Mouse (Mus musculus): Measurements from ENCODE around the gene Adipor2.

The Adipor2 gene

DNA sequence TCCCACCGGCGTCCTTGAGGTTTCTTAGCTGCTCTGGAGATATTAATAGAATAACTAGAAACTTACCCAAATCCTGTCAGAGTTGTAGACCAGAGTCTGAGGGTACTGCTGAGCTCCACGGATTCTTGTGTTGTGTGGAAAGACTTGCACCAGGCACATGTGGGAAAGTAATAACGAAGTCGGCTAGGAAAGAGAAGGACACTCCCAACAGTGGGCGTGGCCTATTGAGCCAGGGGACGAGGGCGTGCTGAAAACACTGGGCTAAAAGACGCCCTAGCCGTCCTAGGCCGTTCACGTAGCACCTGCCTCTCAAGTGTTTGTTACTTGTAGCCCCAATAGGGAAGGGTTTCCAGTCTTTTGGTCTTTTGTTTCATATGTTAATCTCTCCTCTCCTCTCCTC is at the start of gene Adipor2:
Gene Adipor2, minus strand, starts transcription at position 351 of the 400 bp plus-strand sequence.
- DNase-seq (ENCODE audit: low read depth, low spot score), result no peak

DNA sequence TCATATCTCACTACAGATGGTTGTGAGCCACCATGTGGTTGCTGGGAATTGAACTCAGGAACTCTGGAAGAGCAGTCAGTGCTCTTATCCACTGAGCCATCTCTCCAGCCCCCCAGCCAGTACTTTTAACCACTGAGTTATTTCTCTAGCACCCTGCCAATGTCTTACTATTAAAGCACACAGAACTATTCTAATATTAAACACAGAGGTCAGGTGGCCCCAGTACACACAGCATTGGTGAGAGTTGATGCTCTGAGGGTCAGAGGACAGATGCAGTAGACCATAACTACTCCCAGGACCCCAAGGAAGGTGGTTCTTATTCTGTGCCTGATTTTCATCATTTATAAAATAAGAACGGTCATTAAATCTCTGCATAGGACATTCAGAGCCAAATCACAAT is 48.7 kb upstream of the Adipor2 start:
- no peak for DNase-seq (ENCODE audit: low read depth, low spot score)

DNA sequence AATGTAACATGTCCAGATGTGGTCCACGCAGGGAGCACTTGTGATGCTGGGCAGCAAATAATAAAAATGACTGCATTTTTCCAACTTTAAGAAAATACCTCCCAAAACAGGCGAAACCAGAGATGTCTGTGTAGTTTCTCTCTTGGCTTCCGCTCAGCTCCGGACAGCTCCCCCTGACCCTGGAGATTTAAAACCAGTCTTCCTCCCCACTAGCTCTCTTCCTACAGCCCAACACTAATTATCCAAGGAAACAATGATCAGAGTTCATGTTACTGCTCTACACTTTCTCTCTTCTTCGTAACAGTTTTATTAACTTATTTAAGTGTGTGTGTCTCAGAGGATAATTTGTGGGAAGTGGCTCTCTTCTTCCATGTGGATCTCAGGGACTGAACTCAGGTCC is 42.9 kb upstream of the Adipor2 start:
- no peak for DNase-seq (ENCODE audit: low read depth, low spot score)

DNA sequence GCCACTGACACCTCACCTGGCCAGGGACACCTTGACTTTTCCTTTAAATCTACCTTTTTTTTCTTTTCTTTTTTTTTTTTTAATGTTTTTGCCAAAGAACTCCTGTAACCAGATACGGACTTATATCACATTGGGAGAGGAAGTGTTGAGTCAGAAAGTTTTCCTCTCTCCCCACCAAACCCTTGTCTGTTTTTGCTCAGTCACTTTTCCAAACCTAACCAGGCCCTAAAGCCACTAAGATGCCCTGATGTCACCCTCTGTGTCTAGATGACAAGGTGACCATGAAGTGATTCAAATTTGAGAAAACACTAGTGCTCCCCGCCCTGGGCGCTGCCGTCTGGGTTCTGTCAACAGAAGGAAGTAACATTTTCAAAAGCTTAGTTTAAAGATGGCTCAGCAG is 41.5 kb upstream of the Adipor2 start:
- DNase-seq (ENCODE audit: low read depth, low spot score), result no peak

DNA sequence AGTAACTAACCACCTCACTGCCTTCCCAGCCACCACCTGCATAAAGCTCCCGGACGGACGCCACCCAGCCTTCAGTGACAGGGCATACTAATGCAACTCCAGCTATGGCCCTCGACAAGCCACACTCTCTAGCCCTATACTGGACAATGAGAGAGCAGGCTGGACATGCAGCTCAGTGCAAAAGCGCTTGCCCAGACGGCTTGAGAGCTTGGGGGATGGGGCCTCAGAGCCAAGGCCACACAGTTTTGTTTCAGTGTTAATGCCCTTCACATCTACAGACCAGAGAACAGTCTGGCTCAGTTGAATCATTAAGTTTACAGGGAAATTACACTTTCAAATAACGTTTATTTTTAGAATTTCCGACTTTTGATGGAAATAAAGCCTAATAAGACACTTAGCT is 40.7 kb upstream of the Adipor2 start:
- DNase-seq (ENCODE audit: low read depth, low spot score), result no peak

DNA sequence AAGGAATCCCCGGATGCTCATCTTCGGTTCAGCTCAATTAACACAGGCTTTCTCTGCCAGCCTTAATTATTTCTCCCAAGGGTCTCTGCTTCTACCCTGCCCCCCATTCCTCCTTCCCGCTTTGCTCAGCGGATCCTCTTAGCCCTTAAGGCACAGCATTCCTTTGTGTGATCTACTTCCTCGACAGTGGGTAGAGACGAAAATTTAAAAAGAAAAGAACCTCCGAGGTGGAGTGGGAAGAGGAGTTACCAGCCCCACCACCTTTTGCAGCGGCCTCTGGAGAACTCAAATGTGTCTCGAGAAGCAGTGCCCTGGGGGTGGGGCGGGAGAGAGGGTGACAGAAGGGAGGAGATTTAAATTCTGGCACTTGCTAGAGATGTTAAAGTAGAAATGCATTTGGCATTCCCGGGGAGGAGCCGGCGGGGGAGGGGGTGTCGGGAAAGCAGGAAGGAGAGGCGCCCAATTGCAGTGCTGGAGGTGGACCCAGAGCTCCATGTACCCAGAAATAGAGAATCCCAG is 34.5 kb upstream of the Adipor2 start:
- peak; percentile 60 for DNase-seq (ENCODE audit: low read depth, low spot score)

DNA sequence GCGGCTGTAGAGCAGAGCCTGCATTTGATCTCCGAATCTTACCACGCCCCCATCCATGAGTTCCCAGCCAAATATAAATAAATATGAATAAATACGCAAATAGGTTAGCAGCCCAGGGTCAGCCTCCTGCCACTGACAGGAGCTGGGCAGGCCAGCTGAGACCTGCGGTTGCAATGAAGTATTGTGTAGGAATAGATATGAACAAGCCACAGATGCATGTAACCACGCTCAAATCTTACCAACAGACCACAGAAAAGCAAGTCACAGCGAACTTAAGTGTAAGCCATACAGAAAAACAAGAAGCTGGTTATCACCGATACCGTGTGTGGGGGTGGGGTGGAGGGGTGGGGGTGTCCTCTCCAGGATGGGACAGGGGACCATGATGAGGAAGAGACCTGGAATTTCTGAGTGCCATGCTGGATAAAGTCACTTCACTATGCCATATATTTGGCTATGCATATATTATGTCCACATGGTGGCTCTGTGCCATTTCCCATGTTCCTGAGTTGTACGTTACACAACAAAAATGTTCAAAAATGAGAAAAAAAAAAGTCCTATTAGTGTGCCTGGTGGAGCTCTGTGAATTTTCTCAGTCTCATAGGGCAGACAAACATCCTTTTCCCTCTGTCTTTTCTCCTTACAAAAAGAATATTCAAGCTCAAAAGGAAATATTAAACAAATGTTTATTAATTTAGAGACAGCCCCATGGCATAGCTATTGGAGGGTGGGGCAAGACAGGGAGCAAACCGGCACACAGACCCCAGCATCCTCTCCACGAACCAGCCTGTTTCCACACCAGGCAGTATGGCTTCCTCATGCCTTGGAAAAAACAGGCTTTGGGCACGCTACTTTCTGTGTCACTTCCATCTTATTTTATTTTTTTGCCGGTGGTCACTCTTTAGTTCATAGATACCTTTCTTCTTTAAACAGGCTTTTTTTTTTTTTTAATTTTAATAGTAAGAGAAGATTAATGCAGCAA is 33.8 kb upstream of the Adipor2 start:
- no peak for DNase-seq (ENCODE audit: low read depth, low spot score)

DNA sequence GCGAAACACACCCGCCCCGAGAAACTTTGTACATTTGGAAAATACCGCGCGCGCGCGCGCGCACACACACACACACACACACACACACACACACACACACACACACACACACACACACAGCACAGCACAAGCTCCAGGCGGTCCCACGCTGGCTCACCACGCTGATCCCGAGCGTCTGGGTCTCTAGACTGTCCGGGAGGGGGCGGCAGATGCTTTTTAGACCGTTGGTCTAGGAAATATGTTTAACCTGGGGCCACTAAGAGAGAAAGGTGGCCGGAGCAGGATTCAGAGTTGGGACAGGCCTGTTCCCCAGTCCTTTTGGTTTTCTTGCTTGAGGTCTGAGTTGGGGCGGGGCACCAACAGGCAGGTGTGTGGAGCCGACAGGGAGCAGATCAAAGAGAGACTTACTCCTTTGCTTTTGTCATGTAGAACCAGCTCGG is 31.6 kb upstream of the Adipor2 start:
- peak; percentile 37 for DNase-seq (ENCODE audit: low read depth, low spot score)

DNA sequence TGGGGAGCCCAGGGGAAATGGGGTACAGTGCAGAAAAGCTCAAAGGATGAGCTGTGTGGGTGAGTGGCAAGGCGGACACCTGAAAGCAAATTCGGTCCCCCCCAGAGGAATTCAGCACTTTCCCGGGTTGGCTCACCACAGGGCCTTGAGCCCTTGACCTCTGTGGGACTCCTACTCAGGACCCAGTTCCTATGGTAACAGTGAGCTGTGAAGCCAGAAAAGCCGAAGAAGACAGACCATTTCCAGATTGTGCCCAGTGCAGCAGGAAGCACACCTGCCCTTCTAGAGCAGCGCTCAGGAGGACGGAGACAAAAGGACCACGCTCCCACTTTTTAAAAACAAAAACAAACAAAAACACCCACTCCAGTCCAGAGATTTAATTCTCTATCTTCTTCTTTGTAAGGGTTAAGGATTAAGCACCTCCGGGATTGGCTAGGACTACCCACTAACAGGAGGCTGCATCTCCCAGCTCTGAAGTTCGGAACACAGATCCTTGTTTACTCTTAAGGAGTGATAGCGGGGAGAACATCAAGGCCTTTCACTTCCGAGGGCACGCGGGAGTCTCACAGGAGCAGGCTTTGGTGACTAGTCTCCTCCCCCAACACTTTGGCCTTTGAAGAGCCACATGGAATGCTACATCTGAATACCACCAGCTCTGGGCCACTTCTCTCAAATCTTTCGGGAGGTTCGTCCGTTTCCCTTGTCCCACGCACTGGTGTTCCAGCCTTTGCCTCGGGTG is 31.0 kb upstream of the Adipor2 start:
- no peak for DNase-seq (ENCODE audit: low read depth, low spot score)

DNA sequence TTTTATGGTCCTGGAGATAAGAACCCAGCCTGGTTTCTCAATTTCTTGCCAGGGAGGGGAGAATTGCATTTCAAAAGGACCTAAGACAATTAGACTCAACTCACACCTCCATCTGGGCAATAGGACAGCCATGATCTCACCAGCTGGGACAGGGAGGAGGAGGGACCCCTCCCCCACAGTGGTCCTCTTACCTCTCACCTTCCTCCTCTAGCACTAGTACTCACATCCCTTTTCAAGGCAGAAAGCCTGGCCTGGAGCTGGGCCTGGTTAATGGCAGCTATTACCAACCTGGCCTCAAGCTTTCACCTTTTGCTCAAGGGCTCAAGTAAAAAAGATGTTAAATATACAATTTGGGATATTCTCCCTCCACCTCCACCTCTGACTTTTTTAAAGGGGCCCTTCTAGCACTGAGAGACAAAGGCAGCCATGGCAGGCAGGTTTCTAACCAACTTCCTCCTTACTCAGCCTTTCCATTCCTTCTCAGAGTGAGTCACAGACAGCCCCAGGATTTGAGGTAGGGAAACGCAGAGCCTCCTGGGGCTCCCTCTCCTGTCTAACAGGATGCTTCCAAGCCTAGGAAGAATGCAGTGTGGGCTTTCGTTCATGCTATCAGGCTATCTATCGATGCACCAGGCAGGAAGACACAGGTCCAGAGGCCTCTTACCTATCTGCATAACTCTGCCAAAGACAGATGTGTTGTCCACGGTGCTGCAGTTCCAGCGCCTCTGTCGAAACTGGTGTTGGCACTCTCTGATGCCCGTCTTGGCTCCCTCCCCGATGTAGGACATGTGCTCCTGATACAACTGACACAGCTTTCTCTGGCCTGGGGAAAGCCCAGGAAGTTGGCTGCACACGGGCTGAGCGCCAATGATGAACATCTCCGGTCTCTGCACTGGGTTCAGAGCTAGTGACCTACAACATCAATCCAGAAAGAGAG is 28.4 kb upstream of the Adipor2 start:
- peak; percentile 81 for DNase-seq (ENCODE audit: low read depth, low spot score)

DNA sequence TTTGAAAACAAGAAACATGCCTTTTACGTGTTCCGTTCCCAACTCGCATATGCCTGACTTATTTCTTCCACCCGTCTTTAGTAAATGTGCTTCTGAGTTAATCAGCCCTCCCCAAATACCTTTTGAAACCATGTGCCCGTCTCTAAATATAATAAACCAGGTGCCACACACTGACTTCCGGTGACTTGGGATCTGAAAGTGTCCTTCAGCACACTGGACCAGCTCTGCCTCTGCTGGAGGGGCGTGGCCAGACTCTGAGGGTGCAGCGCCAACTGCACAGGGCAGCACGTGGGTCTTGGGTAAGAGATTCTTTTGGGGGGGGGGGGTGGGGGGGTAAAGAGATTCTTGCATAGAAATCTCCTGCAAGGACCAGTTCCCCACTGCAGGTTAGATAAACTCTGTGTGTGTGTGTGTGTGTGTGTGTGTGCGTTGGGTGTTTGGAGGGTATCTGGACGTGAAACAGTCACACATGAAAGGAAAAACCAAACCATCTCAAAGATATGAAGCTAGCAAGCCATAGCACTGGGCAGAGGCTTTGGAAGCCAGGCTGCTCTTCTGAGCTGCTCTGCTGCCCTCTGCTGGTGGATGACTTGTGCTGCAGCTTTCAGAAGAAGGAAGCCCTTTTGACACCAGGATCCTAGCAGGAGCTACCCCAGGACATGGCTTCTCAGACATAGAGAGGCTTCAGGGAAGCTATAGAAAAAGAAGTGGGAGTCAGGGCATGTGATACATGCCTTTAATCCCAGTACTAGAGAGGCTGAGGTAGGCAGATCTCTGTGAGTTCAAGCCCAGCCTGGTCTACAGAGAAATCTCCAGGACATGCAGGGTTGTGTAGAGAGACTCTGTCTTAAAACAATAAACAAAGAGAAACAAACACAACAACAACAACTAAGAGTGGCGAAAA is 26.5 kb upstream of the Adipor2 start:
- DNase-seq (ENCODE audit: low read depth, low spot score), result peak; percentile 95

DNA sequence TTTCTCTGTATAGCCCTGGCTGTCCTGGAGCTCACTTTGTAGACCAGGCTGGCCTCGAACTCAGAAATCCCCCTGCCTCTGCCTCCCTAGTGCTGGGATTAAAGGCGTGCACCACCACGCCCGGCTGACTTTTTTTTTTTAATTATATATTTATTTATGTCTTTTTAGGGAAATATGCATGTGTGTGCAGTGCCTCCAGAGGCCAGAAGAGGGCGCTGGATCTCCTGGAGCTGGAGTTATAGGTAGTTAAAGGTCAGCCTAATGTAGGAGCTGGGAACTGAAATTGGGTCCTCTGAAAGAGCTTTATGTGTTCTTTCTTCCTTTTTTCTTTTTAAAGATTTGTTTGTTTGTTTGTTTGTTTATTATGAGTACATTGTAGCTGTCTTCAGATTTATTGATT is 25.2 kb upstream of the Adipor2 start:
- DNase-seq (ENCODE audit: low read depth, low spot score), result peak; percentile 35

DNA sequence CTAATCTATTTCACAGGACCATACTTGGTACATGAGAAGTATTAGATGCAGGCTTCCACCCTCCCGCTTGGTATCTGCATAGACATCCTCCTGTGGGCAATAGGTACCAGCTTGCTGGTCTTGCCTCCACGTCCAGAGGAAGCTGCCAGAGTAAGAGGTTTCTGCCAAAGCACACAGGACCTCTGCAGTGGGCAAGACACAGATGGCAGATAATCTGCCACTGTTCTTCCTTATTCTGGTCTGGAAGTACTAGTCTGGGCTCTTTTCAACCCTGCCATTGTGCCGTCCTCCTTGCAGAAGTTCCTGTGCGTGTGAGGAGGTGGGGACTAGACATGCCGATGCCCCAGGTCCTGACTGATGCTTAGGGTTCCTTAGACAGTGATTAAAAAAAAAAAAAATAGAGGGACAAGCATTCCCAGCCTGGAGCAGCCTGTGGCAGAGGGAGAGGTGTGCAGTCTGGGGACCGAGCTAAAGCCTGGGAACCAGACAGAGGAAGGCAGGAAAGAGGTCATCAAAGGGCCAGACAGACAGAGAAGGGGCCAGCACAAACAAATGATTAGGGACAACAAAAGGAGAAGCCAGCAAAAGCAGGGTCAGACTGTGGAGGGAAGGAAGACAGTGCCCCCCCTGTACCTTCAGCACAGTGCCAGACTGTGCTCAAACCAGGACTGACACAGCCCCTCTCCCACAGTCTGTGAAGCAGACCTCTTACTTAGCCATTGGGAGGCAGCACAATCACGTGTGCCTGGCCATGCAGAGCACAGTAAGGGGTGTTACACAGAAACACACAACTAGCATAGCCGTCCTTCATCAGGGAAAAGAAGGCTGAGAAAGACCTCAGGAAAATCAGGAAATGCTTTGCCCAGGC is 20.6 kb upstream of the Adipor2 start:
- DNase-seq (ENCODE audit: low read depth, low spot score), result no peak

DNA sequence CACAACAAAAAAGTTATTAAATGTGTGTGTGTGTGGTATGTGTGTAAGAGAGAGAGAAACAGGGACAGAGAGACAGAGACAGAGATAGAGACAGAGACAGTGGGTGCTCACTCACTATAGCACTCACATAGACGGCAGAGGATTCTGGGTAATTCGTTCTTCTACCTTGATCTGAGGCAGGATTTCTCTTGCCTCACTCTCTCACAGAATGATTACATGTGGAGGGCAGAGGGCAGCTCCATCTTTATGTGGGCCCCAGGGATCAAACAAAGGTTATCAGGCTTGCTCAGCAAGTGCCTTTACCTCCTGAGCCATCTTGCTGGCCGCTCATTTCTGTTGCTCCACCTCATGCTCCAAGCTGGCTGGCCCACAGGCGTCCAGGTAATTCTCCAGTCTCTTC is 16.9 kb upstream of the Adipor2 start:
- DNase-seq (ENCODE audit: low read depth, low spot score), result no peak

DNA sequence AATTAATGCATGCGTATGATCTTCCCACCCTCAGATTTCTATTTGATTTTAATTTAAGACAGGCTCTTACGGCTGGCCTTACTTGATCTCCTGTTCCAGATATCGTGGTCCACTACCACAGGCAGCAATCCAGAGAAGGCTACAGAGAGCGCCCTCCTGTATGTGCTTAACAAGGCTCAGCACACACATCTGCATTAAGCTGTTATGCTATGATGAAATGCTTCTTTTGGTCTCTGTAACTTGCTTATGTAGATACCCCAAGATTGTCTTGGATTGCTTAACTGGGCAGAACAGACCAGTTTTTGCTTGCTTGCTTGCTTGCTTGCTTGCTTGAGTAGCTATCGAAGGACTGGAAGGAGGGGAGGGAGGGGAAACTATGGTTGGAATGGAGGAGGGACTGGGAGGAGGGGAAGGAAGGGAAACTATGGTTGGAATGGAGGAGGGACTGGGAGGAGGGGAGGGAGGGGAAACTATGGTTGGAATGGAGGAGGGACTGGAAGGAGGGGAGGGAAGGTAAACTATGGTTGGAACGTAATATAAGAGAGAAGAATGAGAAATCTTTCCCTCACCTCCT is 14.3 kb upstream of the Adipor2 start:
- DNase-seq (ENCODE audit: low read depth, low spot score), result peak; percentile 9

DNA sequence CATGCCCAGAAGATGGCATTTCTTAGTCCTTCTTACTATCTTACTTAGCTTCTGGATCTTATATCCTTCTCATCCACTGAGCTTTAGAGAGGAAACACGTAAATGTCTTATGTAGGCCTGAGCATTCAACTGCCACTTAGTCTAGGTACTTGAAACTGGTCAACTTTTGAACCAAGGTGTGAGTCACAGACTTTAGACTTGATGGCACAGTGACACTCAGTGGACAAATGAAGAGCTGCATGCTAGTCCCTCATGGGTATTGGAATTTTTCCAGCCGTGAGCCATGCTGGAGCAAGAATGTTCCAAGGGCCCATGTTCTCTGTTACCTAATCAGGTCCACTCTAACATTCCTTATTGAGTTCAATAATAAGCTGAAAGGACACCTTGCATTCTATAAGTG is 13.0 kb upstream of the Adipor2 start:
- DNase-seq (ENCODE audit: low read depth, low spot score), result peak; percentile 90

DNA sequence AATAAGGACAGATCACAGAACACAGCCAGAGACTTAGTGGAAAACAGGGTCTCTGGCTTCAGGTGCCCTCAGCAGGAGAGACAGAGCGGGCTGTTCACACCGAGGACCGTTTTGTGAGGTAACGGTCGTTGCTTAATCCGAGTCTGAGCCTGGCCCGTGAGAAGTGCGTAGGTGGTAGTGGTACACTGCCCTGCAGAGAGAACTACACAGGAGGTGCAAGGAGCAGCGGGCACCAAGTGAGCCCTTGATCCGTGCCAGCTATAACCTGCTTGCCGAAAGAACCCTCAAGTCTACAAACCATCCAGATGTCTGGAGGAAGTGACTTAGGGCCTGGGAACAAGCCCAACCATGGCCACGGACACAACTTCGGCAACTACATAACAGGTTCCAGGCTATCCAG is 11.8 kb upstream of the Adipor2 start:
- DNase-seq (ENCODE audit: low read depth, low spot score), result no peak

DNA sequence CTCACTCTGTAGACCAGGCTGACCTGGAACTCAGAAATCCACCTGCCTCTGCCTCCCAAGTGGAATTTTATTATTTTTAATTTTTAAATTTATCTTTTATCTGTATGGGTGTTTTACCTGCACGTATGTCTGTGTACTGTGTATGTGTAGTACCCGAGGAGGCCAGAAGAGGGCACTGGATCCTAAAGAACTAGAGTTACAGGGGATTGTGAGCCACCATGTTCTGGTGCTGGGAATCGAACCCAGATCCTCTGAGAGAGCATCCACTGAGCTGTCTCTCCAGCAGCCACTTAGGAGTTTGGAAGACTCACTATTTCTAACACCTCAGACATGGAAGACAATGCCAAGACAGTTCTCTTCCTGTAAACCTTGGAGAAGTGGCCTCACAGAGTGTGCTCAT is 11.1 kb upstream of the Adipor2 start:
- DNase-seq (ENCODE audit: low read depth, low spot score), result peak; percentile 45

DNA sequence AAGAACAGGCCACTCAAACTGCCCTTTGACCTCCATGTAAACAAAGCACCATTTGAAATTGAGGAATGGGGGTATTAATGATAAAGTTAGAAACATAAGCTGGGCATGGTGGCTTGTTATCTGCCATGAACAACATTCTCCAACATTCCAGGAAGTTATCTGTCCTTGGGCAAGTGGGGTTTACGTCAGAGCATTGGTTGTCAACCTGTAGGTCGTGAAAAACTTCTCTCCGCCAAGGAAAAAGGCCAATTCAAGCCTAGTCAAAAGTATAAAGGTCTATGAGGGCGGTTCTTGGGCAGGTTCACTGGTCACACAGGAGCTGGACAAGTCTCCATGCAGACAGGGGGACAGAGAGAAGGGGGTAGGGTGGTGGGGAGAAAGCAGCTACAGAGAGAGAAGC is 3.5 kb upstream of the Adipor2 start:
- no peak for DNase-seq (ENCODE audit: low read depth, low spot score)

All from 3T3-L1 (cell line).